Mouse (Mus musculus) CH12.LX (cell line): ENCODE results near the gene Txlng. TPM values are rescaled to one million over a fixed set of nuclear protein-coding genes. Genes with fewer than 3 reads are reported as not detected.

Experiments
- DNase-seq: peaks from one replicate; pipeline ENCODE4 v3.0.0-alpha.2; 2013; ENCODE audit errors: extremely low read depth
- H3K27ac ChIP-seq: 2 replicates; pipeline ENCODE4 v1.5.1; 2012; ENCODE audit warnings: low read depth, mild to moderate bottlenecking, control low read depth, moderate library complexity; ENCODE audit not compliant: insufficient read depth
- H3K27me3 ChIP-seq: replicated peaks from 2 replicates; pipeline ENCODE3; 2012; ENCODE audit warnings: inconsistent platforms
- H3K36me3 ChIP-seq, 2 experiments: replicated peaks in 1 of 2; 2 replicates each; pipeline versions ENCODE3 to v1.6.1; 2012; ENCODE audit warnings: inconsistent platforms in 1 of 2, low read length in 1 of 2, mild to moderate bottlenecking in 1 of 2, mixed read lengths in 1 of 2, moderate library complexity in 1 of 2; ENCODE audit not compliant: control insufficient read depth in 1 of 2, insufficient read depth in 1 of 2
- H3K4me1 ChIP-seq, 2 experiments: 2 replicates each; pipeline ENCODE4 v1.6.1; 2012; ENCODE audit warnings: inconsistent platforms in 1 of 2, moderate library complexity in 1 of 2; ENCODE audit not compliant: insufficient read depth in 2 of 2, control insufficient read depth in 1 of 2
- H3K4me2 ChIP-seq: 2 replicates; pipeline ENCODE4 v1.6.1; 2012; ENCODE audit warnings: low read depth, mild to moderate bottlenecking, control low read depth; ENCODE audit not compliant: poor library complexity, insufficient read depth, severe bottlenecking
- H3K4me3 ChIP-seq, 3 experiments: fragments of 150-350 bp in 1 of 3; sonication (generic) in 1 of 3; replicated peaks in 1 of 3; 2 replicates each; pipeline versions ENCODE3 to v1.5.1; 2011 to 2012; ENCODE audit warnings: low read depth in 2 of 3, low read length in 2 of 3, mild to moderate bottlenecking in 2 of 3, moderate library complexity in 2 of 3, control low read depth in 1 of 3, improper control_type of control experiment in 1 of 3, inconsistent platforms in 1 of 3, mixed read lengths in 1 of 3; ENCODE audit not compliant: poor library complexity in 1 of 3
- H3K79me2 ChIP-seq: replicated peaks from 2 replicates; pipeline ENCODE4 v1.6.1; 2012; ENCODE audit warnings: mild to moderate bottlenecking, moderate library complexity; ENCODE audit not compliant: control insufficient read depth, poor library complexity, insufficient read depth, severe bottlenecking; ENCODE audit errors: extremely low read depth
- H3K9ac ChIP-seq: 2 replicates; pipeline ENCODE4 v1.6.1; 2012; ENCODE audit warnings: low read depth, mild to moderate bottlenecking, control low read depth, moderate library complexity; ENCODE audit not compliant: insufficient read depth
- H3K9me3 ChIP-seq: replicated peaks from 2 replicates; pipeline ENCODE3; 2012; ENCODE audit warnings: low read length, inconsistent platforms, mixed read lengths
- CHD2 ChIP-seq: IDR thresholded peaks from 2 replicates; pipeline ENCODE4 v1.6.1; 2011; ENCODE audit warnings: low read length, improper control_type of control experiment
- CTCF ChIP-seq, 2 experiments: IDR thresholded peaks in 1 of 2; conservative IDR thresholded peaks in 1 of 2; 2 replicates each; pipeline ENCODE4 v1.5.1; 2011 to 2012; ENCODE audit warnings: low read depth in 2 of 2, low read length in 2 of 2, improper control_type of control experiment in 1 of 2, inconsistent platforms in 1 of 2, mild to moderate bottlenecking in 1 of 2, moderate library complexity in 1 of 2
- EP300 ChIP-seq: IDR thresholded peaks from 2 replicates; pipeline ENCODE4 v1.6.1; 2011; ENCODE audit warnings: low read length, improper control_type of control experiment
- GABPA ChIP-seq: IDR thresholded peaks from 2 replicates; pipeline ENCODE4 v1.6.1; 2012; ENCODE audit warnings: low read depth, low read length, improper control_type of control experiment, inconsistent platforms; ENCODE audit not compliant: insufficient replicate concordance
- JUN ChIP-seq: IDR thresholded peaks from 2 replicates; pipeline ENCODE4 v1.6.1; 2011; ENCODE audit warnings: low read depth, mild to moderate bottlenecking, low read length, improper control_type of control experiment, moderate library complexity; ENCODE audit not compliant: insufficient read depth
- KAT2A ChIP-seq: IDR thresholded peaks from 2 replicates; pipeline ENCODE4 v1.6.1; 2012; ENCODE audit warnings: low read length, improper control_type of control experiment, inconsistent platforms; ENCODE audit not compliant: insufficient replicate concordance
- MAFK ChIP-seq: IDR thresholded peaks from 2 replicates; pipeline ENCODE4 v1.6.1; 2011; ENCODE audit warnings: low read length, improper control_type of control experiment; ENCODE audit not compliant: insufficient replicate concordance
- MAX ChIP-seq: IDR thresholded peaks from 2 replicates; pipeline ENCODE4 v1.6.1; 2011; ENCODE audit warnings: low read length, improper control_type of control experiment
- MAZ ChIP-seq: IDR thresholded peaks from 2 replicates; pipeline ENCODE4 v1.6.1; 2012; ENCODE audit warnings: low read depth, mild to moderate bottlenecking, inconsistent platforms, low read length, improper control_type of control experiment, moderate library complexity
- MEF2A ChIP-seq: IDR thresholded peaks from 2 replicates; pipeline ENCODE4 v1.6.1; 2014; ENCODE audit warnings: low read depth, mild to moderate bottlenecking, inconsistent platforms, low read length, improper control_type of control experiment, borderline replicate concordance
- MXI1 ChIP-seq: IDR thresholded peaks from 2 replicates; pipeline ENCODE4 v1.6.1; 2011; ENCODE audit warnings: mild to moderate bottlenecking, low read depth, low read length, improper control_type of control experiment
- NRF1 ChIP-seq: IDR thresholded peaks from 2 replicates; pipeline ENCODE4 v1.6.1; 2014; ENCODE audit warnings: low read depth, mild to moderate bottlenecking, inconsistent platforms, low read length, improper control_type of control experiment, moderate library complexity
- POLR2A ChIP-seq: IDR thresholded peaks from 2 replicates; pipeline ENCODE4 v1.6.1; 2011; ENCODE audit warnings: low read depth, mild to moderate bottlenecking, improper control_type of control experiment, low read length
- RAD21 ChIP-seq: IDR thresholded peaks from 2 replicates; pipeline ENCODE4 v1.6.1; 2011; ENCODE audit warnings: low read depth, mild to moderate bottlenecking, low read length, improper control_type of control experiment, moderate library complexity
- RCOR1 ChIP-seq: conservative IDR thresholded peaks from 2 replicates; pipeline ENCODE4 v1.6.1; 2012; ENCODE audit warnings: low read depth, mild to moderate bottlenecking, inconsistent platforms, low read length, improper control_type of control experiment
- SIN3A ChIP-seq: IDR thresholded peaks from 2 replicates; pipeline ENCODE4 v1.6.1; 2012; ENCODE audit warnings: low read length, improper control_type of control experiment, inconsistent platforms
- SMC3 ChIP-seq: IDR thresholded peaks from 2 replicates; pipeline ENCODE4 v1.6.1; 2011; ENCODE audit warnings: low read depth, low read length, improper control_type of control experiment
- TBP ChIP-seq: conservative IDR thresholded peaks from 2 replicates; pipeline ENCODE4 v1.6.1; 2011; ENCODE audit warnings: low read depth, low read length, improper control_type of control experiment
- TCF12 ChIP-seq: IDR thresholded peaks from 2 replicates; pipeline ENCODE4 v1.6.1; 2014; ENCODE audit warnings: low read depth, mild to moderate bottlenecking, inconsistent platforms, low read length, improper control_type of control experiment
- USF2 ChIP-seq: conservative IDR thresholded peaks from 2 replicates; pipeline ENCODE4 v1.6.1; 2011; ENCODE audit warnings: low read depth, low read length, improper control_type of control experiment
- ZKSCAN1 ChIP-seq: IDR thresholded peaks from 2 replicates; pipeline ENCODE4 v1.6.1; 2012; ENCODE audit warnings: low read depth, inconsistent platforms, low read length, improper control_type of control experiment, borderline replicate concordance
- ZMIZ1 ChIP-seq: IDR thresholded peaks from 2 replicates; pipeline ENCODE4 v1.6.1; 2012; ENCODE audit warnings: low read depth, mild to moderate bottlenecking, inconsistent platforms, low read length, improper control_type of control experiment
- dilution Hi-C: fragments of 300-500 bp; cut with MboI; formaldehyde crosslinking; loops from 2 replicates; pipeline ENCODE4 v1.14.3; 2020; ENCODE audit warnings: low sequenced_read_pairs; ENCODE audit not compliant: extremely low pct_unique_long_range_greater_than_20kb, extremely low pct_ligation_motif_present
- in situ Hi-C: fragments of 300-500 bp; cut with MboI; formaldehyde crosslinking; loops from 3 replicates; pipeline ENCODE4 v1.14.3; 2019; ENCODE audit warnings: low sequenced_read_pairs, low pct_ligation_motif_present, low pct_unique_long_range_greater_than_20kb, mixed read lengths
- polyA plus RNA-seq: library from polyadenylated mRNA; unstranded; fragments of >175 nt; gene quantifications from 2 replicates; pipeline ENCODE4 v1.2.1, GENCODE M21; 2012; ENCODE audit warnings: low read depth; ENCODE audit not compliant: insufficient read length
- total RNA-seq, 2 experiments: library from RNA; depleted of rRNA; stranded (reverse); fragments of 300-350 nt in 1 of 2; fragments of >200 nt in 1 of 2; gene quantifications; 2 replicates each; pipeline ENCODE4 v1.2.3; 2012 to 2014

Txlng gene
- total and polyA plus RNA-seq, 3 experiments: 12.7 to 29.2 (median 22.1) TPM

GRCm38 (mm10) chrX:162844447-162845100, 15.3 kb upstream of the Txlng start:
- Histone ChIP-seq H3K9ac (no peak overlapping the region), H3K27me3 (no peaks in the 10 kb centered on the region), H3K27ac (no peak overlapping the region), H3K4me1 (no peaks in the 10 kb centered on the region), H3K79me2 (no peaks in the 10 kb centered on the region), H3K4me2 (no peak overlapping the region), H3K36me3 (no peaks in the 10 kb centered on the region), H3K4me3 (no peak overlapping the region), H3K9me3 (no peaks in the 10 kb centered on the region)
- DNase-seq: no peak
- dilution Hi-C loops (no loop called here), in situ Hi-C loops (loop anchor here (25.0 kb wide), 1 partner anchor 107 kb away; no protein-coding TSS in a partner anchor)
- no peak for TF ChIP-seq MEF2A
- TF ChIP-seq ZMIZ1: no peak
- TF ChIP-seq KAT2A: no peak
- TF ChIP-seq RCOR1: no peak
- peak; percentile 30 for TF ChIP-seq RAD21
- peak; percentile 10; the same call in 1 of the 2 replicates for TF ChIP-seq SMC3
- TF ChIP-seq SIN3A: no peak
- TF ChIP-seq CTCF (conservative IDR thresholded peaks at IDR 0.05 in 1 of 2, IDR thresholded peaks at IDR 0.05 in 1 of 2; ENCODE audit: low read depth in 2 of 2, low read length in 2 of 2): peak in 1 of 2 experiments; percentile 41; a peak in 2 of 4 replicates

GRCm38 (mm10) chrX:162832101-162832500, 2.8 kb upstream of the Txlng start:
- TF ChIP-seq ZKSCAN1 (no peak), CHD2 (no peak), GABPA (no peak), MAX (no peak), POLR2A (no peak), EP300 (no peak), TCF12 (no peak), CTCF (conservative IDR thresholded peaks at IDR 0.05 in 1 of 2, IDR thresholded peaks at IDR 0.05 in 1 of 2; ENCODE audit: low read depth in 2 of 2, low read length in 2 of 2) (no peak), NRF1 (no peak), MAZ (no peak), JUN (no peak), MAFK (no peak), RAD21 (no peak), SIN3A (no peak), USF2 (no peak), MXI1 (no peak), ZMIZ1 (no peak), SMC3 (no peak), TBP (no peak)
- no peak for DNase-seq
- Histone ChIP-seq H3K36me3 (no peaks in the 10 kb centered on the region), H3K4me2 (no peak overlapping the region), H3K27me3 (no peaks in the 10 kb centered on the region), H3K9ac (no peak overlapping the region), H3K4me1 (no peaks in the 10 kb centered on the region), H3K9me3 (no peaks in the 10 kb centered on the region), H3K27ac (no peak overlapping the region), H3K79me2 (peaks cover 17% of the 10 kb centered on the region), H3K4me3 (no peak overlapping the region)
- dilution Hi-C loops (no loop called here), in situ Hi-C loops (loop anchor here (25.0 kb wide), 1 partner anchor 95 kb away; no protein-coding TSS in a partner anchor)
